Comparison of ENCODE assay signal across 16 mouse cellular contexts in genomic region chr8:120755306-120756297, GRCm38 (mm10). TPM values are rescaled to one million over a fixed set of nuclear protein-coding genes. Genes with fewer than 3 reads are reported as not detected.
A peak's percentile ranks its signal among the peaks of the same experiment; 100 is the strongest.
DNase-seq lines count a peak whose midpoint lies in the region; ATAC-seq and TF ChIP-seq lines count a peak whose summit lies in the region.
"Had no signal": no experiment of that assay in that cellular context is flagged by ENCODE, and none has a peak within 500 bp of the region (broad histone marks: within the 10 kb centered on the region; RNA-seq: fewer than 3 reads in every experiment).

No protein-coding gene starts in this region.

- H3K27ac ChIP-seq in midbrain, embryonic 10.5 days (replicated peaks) = peak overlapping the region; percentile 70
- no peak overlapping the region for H3K27ac ChIP-seq in midbrain, postnatal 0 days (ENCODE audit: low read depth, low read length)
- H3K27ac ChIP-seq in kidney, postnatal 0 days = peak overlapping the region; percentile 64
- no peak overlapping the region for H3K27ac ChIP-seq in liver, postnatal 0 days (ENCODE audit: low read depth)
- H3K27ac ChIP-seq: heart, embryonic 15.5 days had no signal

- peaks cover 41% of the 10 kb centered on the region for H3K4me1 ChIP-seq in midbrain, embryonic 10.5 days
- H3K4me1 ChIP-seq in midbrain, postnatal 0 days (ENCODE audit: insufficient read depth, low read length) = no peaks in the 10 kb centered on the region
- H3K4me1 ChIP-seq in kidney, postnatal 0 days (replicated peaks; ENCODE audit: insufficient read depth, low read length) = peaks cover 32% of the 10 kb centered on the region
- peaks cover 8% of the 10 kb centered on the region for H3K4me1 ChIP-seq in liver, postnatal 0 days (ENCODE audit: insufficient read depth)

- peaks cover 17% of the 10 kb centered on the region; the same call in 1 of the 2 replicates for H3K27me3 ChIP-seq in midbrain, embryonic 10.5 days (ENCODE audit: low read depth, poor library complexity, severe bottlenecking)
- H3K27me3 ChIP-seq in midbrain, postnatal 0 days (ENCODE audit: insufficient read depth, low read length) = no peaks in the 10 kb centered on the region
- H3K27me3 ChIP-seq in kidney, postnatal 0 days (ENCODE audit: insufficient read depth, low read length) = no peaks in the 10 kb centered on the region
- no peaks in the 10 kb centered on the region for H3K27me3 ChIP-seq in liver, postnatal 0 days (ENCODE audit: insufficient read depth, low read length)

- no peaks in the 10 kb centered on the region for H3K36me3 ChIP-seq in midbrain, embryonic 10.5 days
- no peaks in the 10 kb centered on the region for H3K36me3 ChIP-seq in midbrain, postnatal 0 days (ENCODE audit: insufficient read depth, low read length)
- H3K36me3 ChIP-seq in kidney, postnatal 0 days (ENCODE audit: insufficient read depth, low read length) = no peaks in the 10 kb centered on the region
- peaks cover 23% of the 10 kb centered on the region for H3K36me3 ChIP-seq in liver, postnatal 0 days (replicated peaks; ENCODE audit: insufficient read depth, low read length)
- H3K36me3 ChIP-seq: heart, embryonic 15.5 days had no signal

- 53% methylated on average over 19 of the region's 19 CpGs for WGBS in midbrain, embryonic 10.5 days
- WGBS in midbrain, postnatal 0 days = 58% methylated on average over 19 of the region's 19 CpGs
- WGBS in kidney, postnatal 0 days = 26% methylated on average over 19 of the region's 19 CpGs
- 69% methylated on average over 19 of the region's 19 CpGs for WGBS in liver, postnatal 0 days (ENCODE audit: insufficient replicate concordance)

- no peak for ATAC-seq in midbrain, postnatal 0 days (ENCODE audit: low FRiP score)
- ATAC-seq in kidney, postnatal 0 days (replicated peaks; ENCODE audit: low FRiP score, low read depth) = peak; percentile 22; the same call in 1 of the 2 replicates
- no peak for ATAC-seq in liver, postnatal 0 days
- ATAC-seq: CD4-positive, CD25-positive, alpha-beta regulatory T cell, adult 4 months; forebrain, embryonic 16.5 days had no signal

- DNase-seq in midbrain, embryonic 10.5 days (ENCODE audit: low spot score) = no peak
- DNase-seq in midbrain, postnatal 0 days (ENCODE audit: low spot score) = no peak
- DNase-seq in embryo, embryonic 9.5 days (ENCODE audit: extremely low spot score) = peak; percentile 41
- DNase-seq in kidney, postnatal 0 days (ENCODE audit: low spot score) = peak; percentile 85
- peak; percentile 63 for DNase-seq in testis, postnatal 14 days (ENCODE audit: low spot score)
- no peak for DNase-seq in left cerebral cortex, postnatal 4 days
- DNase-seq in liver, postnatal 0 days = no peak
- DNase-seq: cerebellum, adult 9-11 months; gastrocnemius, postnatal 25 days; liver; right cerebral cortex, adult 18-20 months; thymus, postnatal 25 days had no signal

- no peak for TF ChIP-seq CTCF in midbrain, postnatal 0 days (IDR thresholded peaks at IDR 0.05)
- no peak for TF ChIP-seq CTCF in kidney, postnatal 0 days (IDR thresholded peaks at IDR 0.05; ENCODE audit: low read depth)
- TF ChIP-seq CTCF in liver, postnatal 0 days (IDR thresholded peaks at IDR 0.05; ENCODE audit: low read depth) = no peak

- no peak overlapping the region for H3K9ac ChIP-seq in midbrain, postnatal 0 days (replicated peaks; ENCODE audit: low read length, poor library complexity, severe bottlenecking)
- H3K9ac ChIP-seq in kidney, postnatal 0 days (ENCODE audit: low read depth, low read length) = no peak overlapping the region
- H3K9ac ChIP-seq in liver, postnatal 0 days (replicated peaks) = no peak overlapping the region
- H3K9ac ChIP-seq: heart, embryonic 15.5 days had no signal

- no peaks in the 10 kb centered on the region for H3K9me3 ChIP-seq in midbrain, embryonic 10.5 days (replicated peaks)
- H3K9me3 ChIP-seq in midbrain, postnatal 0 days (ENCODE audit: low read length) = no peaks in the 10 kb centered on the region
- no peaks in the 10 kb centered on the region for H3K9me3 ChIP-seq in kidney, postnatal 0 days (replicated peaks; ENCODE audit: low read length)
- no peaks in the 10 kb centered on the region for H3K9me3 ChIP-seq in liver, postnatal 0 days (ENCODE audit: low read length)
- H3K9me3 ChIP-seq: heart, embryonic 15.5 days had no signal

- intact Hi-C loops in left cerebral cortex, postnatal 4 days (cut with DNase I) = no loop called here

- H3K4me3 ChIP-seq in midbrain, embryonic 10.5 days = no peak overlapping the region
- no peak overlapping the region for H3K4me3 ChIP-seq in midbrain, postnatal 0 days (ENCODE audit: low read depth, low read length)
- no peak overlapping the region for H3K4me3 ChIP-seq in kidney, postnatal 0 days (replicated peaks; ENCODE audit: low read depth, low read length)
- H3K4me3 ChIP-seq in liver, postnatal 0 days (ENCODE audit: low read depth, low read length) = no peak overlapping the region
- H3K4me3 ChIP-seq: heart, embryonic 15.5 days had no signal

- TF ChIP-seq EP300 in liver, postnatal 0 days (IDR thresholded peaks at IDR 0.05; ENCODE audit: low read depth) = no peak

- no peak overlapping the region for H3K4me2 ChIP-seq in midbrain, postnatal 0 days (ENCODE audit: low read depth, low read length, poor library complexity, severe bottlenecking)
- H3K4me2 ChIP-seq in kidney, postnatal 0 days (ENCODE audit: low read length) = 0 out of 2 replicates have a peak overlapping the region, but pooled peaks have one; percentile 7
- no peak overlapping the region for H3K4me2 ChIP-seq in liver, postnatal 0 days (ENCODE audit: low read depth, low read length)
- H3K4me2 ChIP-seq: heart, embryonic 15.5 days; midbrain, embryonic 11.5 days had no signal

RNA-seq across cellular contexts. Expression of gene Irf8, which starts 19.4 kb away (rescaled TPM):
- 6.9 and 7.6 TPM in 2 replicates for polyA plus RNA-seq in midbrain, embryonic 10.5 days (2016; fragmentation: Nextera tagmentation; extraction: Ambion mirVana)
- total RNA-seq in midbrain, postnatal 0 days (2014; rRNA removed) = 3.2 and 3.5 TPM in 2 replicates
- 5.0 and 5.7 TPM in 2 replicates for polyA plus RNA-seq in midbrain, postnatal 0 days (2015; fragmentation: Nextera tagmentation; extraction: Ambion mirVana)
- polyA plus RNA-seq in kidney, postnatal 0 days (2015; fragmentation: Nextera tagmentation; extraction: Ambion mirVana) = 15.7 TPM in 2 replicates
- total RNA-seq in left cerebral cortex, postnatal 4 days (2021) = 1 to 10 TPM; 1.8 to 2.5 TPM
- polyA plus RNA-seq in liver, postnatal 0 days (2015; fragmentation: Nextera tagmentation; extraction: Ambion mirVana) = 28.3 and 31.8 TPM in 2 replicates

Comparison
In these comparisons a context has a peak if more than half of its experiments do, and no peak if none do; other contexts are left out.
1. H3K27ac ChIP-seq: peak in midbrain, embryonic 10.5 days (single experiment) and kidney, postnatal 0 days (single experiment); none in midbrain, postnatal 0 days (single experiment) and liver, postnatal 0 days (single experiment).
2. DNase-seq: peak in embryo, embryonic 9.5 days (single experiment), kidney, postnatal 0 days (single experiment) and testis, postnatal 14 days (single experiment); none in midbrain, embryonic 10.5 days (single experiment), midbrain, postnatal 0 days (single experiment), left cerebral cortex, postnatal 4 days (single experiment) and liver, postnatal 0 days (single experiment).